Mouse (Mus musculus) c-Kit-positive CD71-positive TER-119-negative erythroid progenitor cells, embryonic 14.5 days (primary cell): ENCODE data around the gene Nab2.

Source experiments
- DNase-seq: peaks from one replicate; pipeline ENCODE4 v3.0.0-alpha.2; 2013; ENCODE audit warnings: low read depth

The Nab2 gene

GRCm38 (mm10) chr10:127668093-127669050, at the start of gene Nab2:
Gene Nab2, minus strand, starts transcription at chr10:127668568.
- no peak for DNase-seq

- DNase-seq, result no peak
These were observed 44.4 kb upstream of the Nab2 start for GRCm38 (mm10) chr10:127712736-127713135.

- DNase-seq, result no peak
These were observed 42.0 kb upstream of the Nab2 start for GRCm38 (mm10) chr10:127710331-127710730.

- no peak for DNase-seq
These were observed 40.5 kb upstream of the Nab2 start for GRCm38 (mm10) chr10:127708850-127709370.

- no peak for DNase-seq
These were observed 39.4 kb upstream of the Nab2 start for GRCm38 (mm10) chr10:127707721-127708120.

- no peak for DNase-seq
These were observed 37.4 kb upstream of the Nab2 start for GRCm38 (mm10) chr10:127705783-127706182.

- DNase-seq, result no peak
These were observed 36.4 kb upstream of the Nab2 start, which contains the start of gene Myo1a for GRCm38 (mm10) chr10:127704766-127705220. Gene Myo1a, plus strand, starts transcription at chr10:127705170.

GRCm38 (mm10) chr10:127704293-127704692, 35.9 kb upstream of the Nab2 start:
- DNase-seq, result no peak

GRCm38 (mm10) chr10:127703299-127703698, 34.9 kb upstream of the Nab2 start:
- no peak for DNase-seq

GRCm38 (mm10) chr10:127698966-127699365, 30.6 kb upstream of the Nab2 start:
- no peak for DNase-seq

GRCm38 (mm10) chr10:127695775-127696174, 27.4 kb upstream of the Nab2 start:
- no peak for DNase-seq

GRCm38 (mm10) chr10:127694636-127695035, 26.3 kb upstream of the Nab2 start:
- peak; percentile 36 for DNase-seq

GRCm38 (mm10) chr10:127691053-127691452, 22.7 kb upstream of the Nab2 start:
- DNase-seq, result no peak

- DNase-seq, result no peak
These were observed 14.5 kb upstream of the Nab2 start for GRCm38 (mm10) chr10:127682886-127683285.

GRCm38 (mm10) chr10:127679881-127680280, 11.5 kb upstream of the Nab2 start:
- no peak for DNase-seq

GRCm38 (mm10) chr10:127679208-127679607, 10.8 kb upstream of the Nab2 start:
- DNase-seq, result no peak

GRCm38 (mm10) chr10:127677591-127678336, 9.4 kb upstream of the Nab2 start:
- DNase-seq, result peak; percentile 80

GRCm38 (mm10) chr10:127676691-127677548, 8.6 kb upstream of the Nab2 start:
- peak; percentile 97 for DNase-seq

GRCm38 (mm10) chr10:127675859-127676398, 7.6 kb upstream of the Nab2 start:
- DNase-seq, result no peak

- DNase-seq, result no peak
These were observed 6.6 kb upstream of the Nab2 start for GRCm38 (mm10) chr10:127674794-127675522.
